Mouse (Mus musculus) G1E (cell line): ENCODE measurements around the gene Nploc4.

Experiments
- CTCF ChIP-seq: IDR thresholded peaks from 2 replicates; pipeline ENCODE4 v1.5.1; 2012; ENCODE audit warnings: low read depth, low read length, inconsistent platforms, mixed read lengths
- GATA1 ChIP-seq: IDR thresholded peaks from 2 replicates; pipeline ENCODE4 v1.6.1; 2012; ENCODE audit warnings: borderline replicate concordance, low read length, inconsistent platforms, mixed read lengths

DNA sequence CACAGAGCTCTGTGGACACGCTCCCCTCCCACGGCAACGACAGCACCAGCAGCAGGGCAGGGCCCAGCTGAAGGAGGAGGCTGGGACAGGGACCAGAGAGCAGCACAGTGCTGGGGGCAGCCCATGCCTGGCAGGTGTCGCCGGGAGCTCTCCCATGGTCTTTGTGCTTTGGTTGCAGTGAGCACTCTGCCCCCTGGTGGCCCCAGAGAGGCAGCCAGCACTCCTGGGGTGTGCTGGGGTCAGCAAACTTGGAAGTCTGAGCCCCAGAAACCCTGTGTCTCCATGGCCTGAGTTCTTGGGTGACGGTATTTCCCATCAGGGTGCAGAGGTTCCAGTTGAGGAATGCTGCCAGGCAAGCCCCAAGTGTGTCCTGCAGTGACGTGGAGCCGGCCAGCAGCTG lies 67.9 kb downstream of the Nploc4 start:
- TF ChIP-seq CTCF (peak; percentile 39), GATA1 (no peak)
